Mouse (Mus musculus) CH12.LX (cell line): ENCODE measurements at regions not wholly inside any gene's neighbourhood (a gene's known extent, or its start where the extent isn't known, plus 50 kb on each side); places are given as distances from the start of the nearest gene placed in this dataset.

Source experiments
- DNase-seq: peaks from one replicate; pipeline ENCODE4 v3.0.0-alpha.2; 2013; ENCODE audit errors: extremely low read depth
- H3K27ac ChIP-seq: 2 replicates; pipeline ENCODE4 v1.5.1; 2012; ENCODE audit warnings: low read depth, mild to moderate bottlenecking, control low read depth, moderate library complexity; ENCODE audit not compliant: insufficient read depth
- H3K27me3 ChIP-seq: replicated peaks from 2 replicates; pipeline ENCODE3; 2012; ENCODE audit warnings: inconsistent platforms
- H3K36me3 ChIP-seq, 2 experiments: replicated peaks in 1 of 2; 2 replicates each; pipeline versions ENCODE3 to v1.6.1; 2012; ENCODE audit warnings: inconsistent platforms in 1 of 2, low read length in 1 of 2, mild to moderate bottlenecking in 1 of 2, mixed read lengths in 1 of 2, moderate library complexity in 1 of 2; ENCODE audit not compliant: control insufficient read depth in 1 of 2, insufficient read depth in 1 of 2
- H3K4me1 ChIP-seq, 2 experiments: 2 replicates each; pipeline ENCODE4 v1.6.1; 2012; ENCODE audit warnings: inconsistent platforms in 1 of 2, moderate library complexity in 1 of 2; ENCODE audit not compliant: insufficient read depth in 2 of 2, control insufficient read depth in 1 of 2
- H3K4me2 ChIP-seq: 2 replicates; pipeline ENCODE4 v1.6.1; 2012; ENCODE audit warnings: low read depth, mild to moderate bottlenecking, control low read depth; ENCODE audit not compliant: poor library complexity, insufficient read depth, severe bottlenecking
- H3K4me3 ChIP-seq, 3 experiments: fragments of 150-350 bp in 1 of 3; sonication (generic) in 1 of 3; replicated peaks in 1 of 3; 2 replicates each; pipeline versions ENCODE3 to v1.5.1; 2011 to 2012; ENCODE audit warnings: low read depth in 2 of 3, low read length in 2 of 3, mild to moderate bottlenecking in 2 of 3, moderate library complexity in 2 of 3, control low read depth in 1 of 3, improper control_type of control experiment in 1 of 3, inconsistent platforms in 1 of 3, mixed read lengths in 1 of 3; ENCODE audit not compliant: poor library complexity in 1 of 3
- H3K79me2 ChIP-seq: replicated peaks from 2 replicates; pipeline ENCODE4 v1.6.1; 2012; ENCODE audit warnings: mild to moderate bottlenecking, moderate library complexity; ENCODE audit not compliant: control insufficient read depth, poor library complexity, insufficient read depth, severe bottlenecking; ENCODE audit errors: extremely low read depth
- H3K9ac ChIP-seq: 2 replicates; pipeline ENCODE4 v1.6.1; 2012; ENCODE audit warnings: low read depth, mild to moderate bottlenecking, control low read depth, moderate library complexity; ENCODE audit not compliant: insufficient read depth
- H3K9me3 ChIP-seq: replicated peaks from 2 replicates; pipeline ENCODE3; 2012; ENCODE audit warnings: low read length, inconsistent platforms, mixed read lengths
- BHLHE40 ChIP-seq: IDR thresholded peaks from 2 replicates; pipeline ENCODE4 v1.6.1; 2011; ENCODE audit warnings: mild to moderate bottlenecking, low read depth, low read length, improper control_type of control experiment
- CHD2 ChIP-seq: IDR thresholded peaks from 2 replicates; pipeline ENCODE4 v1.6.1; 2011; ENCODE audit warnings: low read length, improper control_type of control experiment
- ETS1 ChIP-seq: conservative IDR thresholded peaks from 2 replicates; pipeline ENCODE4 v1.6.1; 2012; ENCODE audit warnings: low read depth, mild to moderate bottlenecking, inconsistent platforms, low read length, improper control_type of control experiment, moderate library complexity
- HCFC1 ChIP-seq: IDR thresholded peaks from 2 replicates; pipeline ENCODE4 v1.6.1; 2012; ENCODE audit warnings: low read depth, mild to moderate bottlenecking, inconsistent platforms, low read length, improper control_type of control experiment
- JUN ChIP-seq: IDR thresholded peaks from 2 replicates; pipeline ENCODE4 v1.6.1; 2011; ENCODE audit warnings: low read depth, mild to moderate bottlenecking, low read length, improper control_type of control experiment, moderate library complexity; ENCODE audit not compliant: insufficient read depth
- JUND ChIP-seq: conservative IDR thresholded peaks from 2 replicates; pipeline ENCODE4 v1.6.1; 2011; ENCODE audit warnings: low read depth, low read length, improper control_type of control experiment
- MAX ChIP-seq: IDR thresholded peaks from 2 replicates; pipeline ENCODE4 v1.6.1; 2011; ENCODE audit warnings: low read length, improper control_type of control experiment
- MAZ ChIP-seq: IDR thresholded peaks from 2 replicates; pipeline ENCODE4 v1.6.1; 2012; ENCODE audit warnings: low read depth, mild to moderate bottlenecking, inconsistent platforms, low read length, improper control_type of control experiment, moderate library complexity
- MYC ChIP-seq: IDR thresholded peaks from 2 replicates; pipeline ENCODE4 v1.6.1; 2011; ENCODE audit warnings: low read depth, mild to moderate bottlenecking, improper control_type of control experiment, low read length
- NELFE ChIP-seq: IDR thresholded peaks from 2 replicates; pipeline ENCODE4 v1.6.1; 2011; ENCODE audit warnings: low read depth, low read length, improper control_type of control experiment
- NRF1 ChIP-seq: IDR thresholded peaks from 2 replicates; pipeline ENCODE4 v1.6.1; 2014; ENCODE audit warnings: low read depth, mild to moderate bottlenecking, inconsistent platforms, low read length, improper control_type of control experiment, moderate library complexity
- POLR2A ChIP-seq: IDR thresholded peaks from 2 replicates; pipeline ENCODE4 v1.6.1; 2011; ENCODE audit warnings: low read depth, mild to moderate bottlenecking, improper control_type of control experiment, low read length
- POLR2AphosphoS2 ChIP-seq: IDR thresholded peaks from 2 replicates; pipeline ENCODE4 v1.6.1; 2011; ENCODE audit warnings: low read depth, low read length, improper control_type of control experiment
- RAD21 ChIP-seq: IDR thresholded peaks from 2 replicates; pipeline ENCODE4 v1.6.1; 2011; ENCODE audit warnings: low read depth, mild to moderate bottlenecking, low read length, improper control_type of control experiment, moderate library complexity
- RCOR1 ChIP-seq: conservative IDR thresholded peaks from 2 replicates; pipeline ENCODE4 v1.6.1; 2012; ENCODE audit warnings: low read depth, mild to moderate bottlenecking, inconsistent platforms, low read length, improper control_type of control experiment
- TBP ChIP-seq: conservative IDR thresholded peaks from 2 replicates; pipeline ENCODE4 v1.6.1; 2011; ENCODE audit warnings: low read depth, low read length, improper control_type of control experiment
- USF1 ChIP-seq: IDR thresholded peaks from 2 replicates; pipeline ENCODE4 v1.6.1; 2014; ENCODE audit warnings: low read depth, mild to moderate bottlenecking, inconsistent platforms, low read length, improper control_type of control experiment
- ZMIZ1 ChIP-seq: IDR thresholded peaks from 2 replicates; pipeline ENCODE4 v1.6.1; 2012; ENCODE audit warnings: low read depth, mild to moderate bottlenecking, inconsistent platforms, low read length, improper control_type of control experiment
- dilution Hi-C: fragments of 300-500 bp; cut with MboI; formaldehyde crosslinking; loops from 2 replicates; pipeline ENCODE4 v1.14.3; 2020; ENCODE audit warnings: low sequenced_read_pairs; ENCODE audit not compliant: extremely low pct_unique_long_range_greater_than_20kb, extremely low pct_ligation_motif_present
- in situ Hi-C: fragments of 300-500 bp; cut with MboI; formaldehyde crosslinking; loops from 3 replicates; pipeline ENCODE4 v1.14.3; 2019; ENCODE audit warnings: low sequenced_read_pairs, low pct_ligation_motif_present, low pct_unique_long_range_greater_than_20kb, mixed read lengths

DNA sequence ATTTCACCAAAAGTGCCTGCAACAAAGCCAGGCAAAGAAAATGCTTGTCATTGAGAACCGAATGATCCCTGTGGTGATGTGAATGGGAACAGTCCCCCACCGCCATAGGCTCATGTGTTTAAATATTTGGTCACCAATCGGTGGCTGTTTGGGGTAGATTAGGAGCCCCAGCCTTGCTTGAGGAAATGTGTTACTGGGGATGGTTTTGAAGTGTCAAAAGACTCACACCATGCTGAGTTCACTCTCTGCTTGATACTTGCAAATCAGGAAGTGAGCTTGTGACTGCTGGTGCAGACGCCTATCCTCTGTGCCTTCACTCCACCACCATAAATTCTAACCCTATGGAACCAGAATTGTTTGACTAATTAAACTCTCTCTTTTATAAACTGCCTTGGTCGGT, 305.1 kb upstream of the Map3k7 start:
- Histone ChIP-seq H3K4me3 (no peak overlapping the region), H3K4me2 (no peak overlapping the region), H3K27ac (no peak overlapping the region), H3K36me3 (no peaks in the 10 kb centered on the region), H3K9ac (no peak overlapping the region), H3K27me3 (no peaks in the 10 kb centered on the region), H3K4me1 (no peaks in the 10 kb centered on the region), H3K9me3 (no peaks in the 10 kb centered on the region), H3K79me2 (no peaks in the 10 kb centered on the region)
- TF ChIP-seq JUND = no peak
- dilution Hi-C loops (no loop called here), in situ Hi-C loops (no loop called here)
- no peak for DNase-seq

DNA sequence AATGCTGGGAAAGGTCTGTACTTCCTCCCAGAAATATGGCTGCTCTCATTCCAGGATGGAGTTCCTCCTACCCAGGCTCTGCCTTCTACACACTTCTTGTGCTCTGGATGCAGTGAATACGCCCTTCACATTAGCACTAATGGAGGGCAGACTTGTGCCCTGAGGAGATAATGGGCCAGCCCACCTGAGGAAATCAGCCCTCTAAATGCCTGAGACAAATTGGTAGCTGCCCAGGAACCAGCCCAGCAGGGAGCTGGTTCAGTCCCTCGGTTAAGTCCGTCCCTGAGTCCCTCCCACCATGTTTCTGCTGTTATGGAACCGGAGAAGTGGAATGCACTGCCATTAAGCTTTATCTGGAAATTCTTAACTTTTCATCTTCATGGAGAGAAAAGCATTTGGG, 303.0 kb upstream of the Map3k7 start:
- dilution Hi-C loops (no loop called here), in situ Hi-C loops (no loop called here)
- no peak overlapping the region for H3K4me3 ChIP-seq
- H3K79me2 ChIP-seq = no peaks in the 10 kb centered on the region
- no peak overlapping the region for H3K9ac ChIP-seq
- H3K27me3 ChIP-seq = no peaks in the 10 kb centered on the region
- DNase-seq = no peak
- TF ChIP-seq HCFC1 = no peak
- no peak for TF ChIP-seq NRF1
- no peak for TF ChIP-seq RAD21
- no peak for TF ChIP-seq MAX
- TF ChIP-seq BHLHE40 = no peak
- no peak for TF ChIP-seq JUN
- no peak for TF ChIP-seq NELFE
- no peak for TF ChIP-seq ETS1
- TF ChIP-seq MYC = no peak
- no peak for TF ChIP-seq POLR2A
- no peak for TF ChIP-seq CHD2
- TF ChIP-seq POLR2AphosphoS2 = no peak
- no peak for TF ChIP-seq MAZ
- no peak for TF ChIP-seq TBP
- no peak for TF ChIP-seq ZMIZ1
- TF ChIP-seq USF1 = no peak
- TF ChIP-seq JUND = no peak
- TF ChIP-seq RCOR1 = no peak
- H3K9me3 ChIP-seq = no peaks in the 10 kb centered on the region
- no peaks in the 10 kb centered on the region for H3K4me1 ChIP-seq
- no peak overlapping the region for H3K27ac ChIP-seq
- H3K4me2 ChIP-seq = no peak overlapping the region
- H3K36me3 ChIP-seq = no peaks in the 10 kb centered on the region
